Mouse (Mus musculus) midbrain, embryonic 13.5 days (tissue): ENCODE measurements at regions not wholly inside any gene's neighbourhood (a gene's known extent, or its start where the extent isn't known, plus 50 kb on each side); places are given as distances from the start of the nearest gene placed in this dataset.

Experiments used
- ATAC-seq: fragments of 200-750 bp; cut with Nextera tagmentation; 2 replicates; pipeline ENCODE4 v1.8.0; 2017; ENCODE audit warnings: mild to moderate bottlenecking, moderate TSS enrichment, moderate library complexity
- H3K27ac ChIP-seq: fragments of 300-500 bp; sonication (generic); 2 replicates; pipeline ENCODE4 v1.5.1; 2015; ENCODE audit warnings: inconsistent platforms, mild to moderate bottlenecking, moderate library complexity
- H3K27me3 ChIP-seq: fragments of 300-500 bp; sonication (generic); 2 replicates; pipeline ENCODE4 v1.6.1; 2015; ENCODE audit warnings: mild to moderate bottlenecking, inconsistent platforms
- H3K36me3 ChIP-seq: fragments of 300-500 bp; sonication (generic); 2 replicates; pipeline ENCODE4 v1.6.1; 2015; ENCODE audit warnings: mild to moderate bottlenecking, inconsistent platforms
- H3K4me1 ChIP-seq: fragments of 300-500 bp; sonication (generic); replicated peaks from 2 replicates; pipeline ENCODE4 v1.6.1; 2015; ENCODE audit warnings: inconsistent platforms
- H3K4me2 ChIP-seq: fragments of 300-500 bp; sonication (generic); replicated peaks from 2 replicates; pipeline ENCODE4 v1.6.1; 2015; ENCODE audit warnings: moderate library complexity, mild to moderate bottlenecking, inconsistent platforms
- H3K4me3 ChIP-seq: fragments of 300-500 bp; sonication (generic); replicated peaks from 2 replicates; pipeline ENCODE4 v1.5.1; 2015; ENCODE audit warnings: mild to moderate bottlenecking, inconsistent platforms
- H3K9ac ChIP-seq: fragments of 300-500 bp; sonication (generic); replicated peaks from 2 replicates; pipeline ENCODE4 v1.6.1; 2015; ENCODE audit warnings: mild to moderate bottlenecking, inconsistent platforms
- H3K9me3 ChIP-seq: fragments of 300-500 bp; sonication (generic); 2 replicates; pipeline ENCODE4 v1.6.1; 2016; ENCODE audit warnings: mild to moderate bottlenecking, inconsistent platforms
- WGBS: fragments of 180-500 bp; shearing (Covaris S2); methylation state at CpG from one replicate; pipeline ENCODE4 v1.1.7; 2015; 5-methylcytosine and 5-hydroxymethylcytosine counted together

GRCm38 (mm10) chr12:30510861-30511260, 73.4 kb upstream of the Tmem18 start:
- Histone ChIP-seq H3K9me3 (no peaks in the 10 kb centered on the region), H3K4me2 (no peak overlapping the region), H3K4me1 (no peaks in the 10 kb centered on the region), H3K36me3 (no peaks in the 10 kb centered on the region), H3K9ac (no peak overlapping the region), H3K27me3 (no peaks in the 10 kb centered on the region), H3K27ac (no peak overlapping the region), H3K4me3 (no peak overlapping the region)
- ATAC-seq: no peak
- 92% methylated on average over 6 of the region's 6 CpGs for WGBS

GRCm38 (mm10) chr12:30483370-30483769, 100.9 kb upstream of the Tmem18 start:
- 51% methylated on average over 5 of the region's 5 CpGs for whole genome bisulfite sequencing
- no peaks in the 10 kb centered on the region for H3K27me3 ChIP-seq
- H3K9me3 ChIP-seq: no peaks in the 10 kb centered on the region
- H3K4me2 ChIP-seq: no peak overlapping the region
- H3K36me3 ChIP-seq: no peaks in the 10 kb centered on the region
- no peak overlapping the region for H3K4me3 ChIP-seq
- ATAC-seq: no peak
- H3K9ac ChIP-seq: no peak overlapping the region
- H3K4me1 ChIP-seq: 0 out of 2 replicates have a peak, but pooled peaks cover 5% of the 10 kb centered on the region
- no peak overlapping the region for H3K27ac ChIP-seq

- H3K9me3 ChIP-seq: no peaks in the 10 kb centered on the region
- no peak overlapping the region for H3K4me2 ChIP-seq
- 0 out of 2 replicates have a peak, but pooled peaks cover 4% of the 10 kb centered on the region for H3K4me1 ChIP-seq
- H3K27ac ChIP-seq: peak overlapping the region; percentile 48
- ATAC-seq: 0 out of 2 replicates have a peak, but pooled peaks have one; percentile 19
- H3K36me3 ChIP-seq: no peaks in the 10 kb centered on the region
- no peak overlapping the region for H3K9ac ChIP-seq
- no peak overlapping the region for H3K4me3 ChIP-seq
- no peaks in the 10 kb centered on the region for H3K27me3 ChIP-seq
- WGBS: 64% methylated on average over 4 of the region's 4 CpGs
These were observed 100.3 kb upstream of the Sntg2 start for GRCm38 (mm10) chr12:30473473-30473815.

- no peak overlapping the region for H3K4me3 ChIP-seq
- 0 out of 2 replicates have a peak, but pooled peaks cover 4% of the 10 kb centered on the region for H3K4me1 ChIP-seq
- peak; percentile 79 for ATAC-seq
- no peak overlapping the region for H3K9ac ChIP-seq
- H3K36me3 ChIP-seq: no peaks in the 10 kb centered on the region
- no peaks in the 10 kb centered on the region for H3K27me3 ChIP-seq
- peak overlapping the region; percentile 48; the same call in 1 of the 2 replicates for H3K27ac ChIP-seq
- 69% methylated on average over 10 of the region's 10 CpGs for WGBS
- no peak overlapping the region for H3K4me2 ChIP-seq
- no peaks in the 10 kb centered on the region for H3K9me3 ChIP-seq
These were observed 99.7 kb upstream of the Sntg2 start for GRCm38 (mm10) chr12:30472743-30473472.

GRCm38 (mm10) chr12:30467186-30467585, 94.0 kb upstream of the Sntg2 start:
- Histone ChIP-seq H3K9ac (no peak overlapping the region), H3K9me3 (no peaks in the 10 kb centered on the region), H3K27me3 (no peaks in the 10 kb centered on the region), H3K27ac (0 out of 2 replicates have a peak overlapping the region, but pooled peaks have one; percentile 36), H3K4me3 (no peak overlapping the region), H3K4me2 (no peak overlapping the region), H3K4me1 (peaks cover 10% of the 10 kb centered on the region), H3K36me3 (no peaks in the 10 kb centered on the region)
- 0 out of 2 replicates have a peak, but pooled peaks have one; percentile 45 for ATAC-seq
- WGBS: 51% methylated on average over 7 of the region's 7 CpGs

- H3K9ac ChIP-seq: no peak overlapping the region
- no peak for ATAC-seq
These were observed 77.4 kb upstream of the Sntg2 start for GRCm38 (mm10) chr12:30450614-30451013.

GRCm38 (mm10) chr12:30434892-30435291, 61.7 kb upstream of the Sntg2 start:
- no peak for ATAC-seq
- Histone ChIP-seq H3K9ac (no peak overlapping the region), H3K36me3 (no peaks in the 10 kb centered on the region), H3K4me3 (no peak overlapping the region), H3K4me2 (no peak overlapping the region), H3K27me3 (no peaks in the 10 kb centered on the region), H3K27ac (no peak overlapping the region), H3K4me1 (no peaks in the 10 kb centered on the region), H3K9me3 (no peaks in the 10 kb centered on the region)
- WGBS: 74% methylated on average over 8 of the region's 8 CpGs

More at GRCm38 (mm10) chr12:30450614-30451013, 77.4 kb upstream of the Sntg2 start:
- no peak overlapping the region for H3K27ac ChIP-seq
- H3K36me3 ChIP-seq: no peaks in the 10 kb centered on the region
- no peaks in the 10 kb centered on the region for H3K27me3 ChIP-seq
- no peaks in the 10 kb centered on the region for H3K4me1 ChIP-seq
- no peaks in the 10 kb centered on the region for H3K9me3 ChIP-seq
- no peak overlapping the region for H3K4me2 ChIP-seq
- no peak overlapping the region for H3K4me3 ChIP-seq

GRCm38 (mm10) chr12:30432861-30433260, 59.7 kb upstream of the Sntg2 start:
- no peaks in the 10 kb centered on the region for H3K36me3 ChIP-seq
- no peak overlapping the region for H3K9ac ChIP-seq
- no peak overlapping the region for H3K4me3 ChIP-seq
- 90% methylated on average over 5 of the region's 5 CpGs for WGBS
- H3K9me3 ChIP-seq: no peaks in the 10 kb centered on the region
- H3K4me2 ChIP-seq: no peak overlapping the region
- H3K27ac ChIP-seq: no peak overlapping the region
- H3K4me1 ChIP-seq: no peaks in the 10 kb centered on the region
- H3K27me3 ChIP-seq: no peaks in the 10 kb centered on the region
- no peak for ATAC-seq

GRCm38 (mm10) chr12:30430641-30431040, 57.5 kb upstream of the Sntg2 start:
- Histone ChIP-seq H3K36me3 (no peaks in the 10 kb centered on the region), H3K27me3 (no peaks in the 10 kb centered on the region), H3K4me3 (no peak overlapping the region), H3K27ac (no peak overlapping the region), H3K4me1 (no peaks in the 10 kb centered on the region), H3K9ac (no peak overlapping the region), H3K9me3 (no peaks in the 10 kb centered on the region), H3K4me2 (no peak overlapping the region)
- ATAC-seq: no peak
- WGBS: 85% methylated on average over 3 of the region's 3 CpGs

GRCm38 (mm10) chr12:30425301-30425700, 52.1 kb upstream of the Sntg2 start:
- 82% methylated on average over 2 of the region's 2 CpGs for WGBS
- Histone ChIP-seq H3K4me2 (no peak overlapping the region), H3K4me1 (no peaks in the 10 kb centered on the region), H3K36me3 (no peaks in the 10 kb centered on the region), H3K27ac (no peak overlapping the region), H3K27me3 (no peaks in the 10 kb centered on the region), H3K4me3 (no peak overlapping the region), H3K9me3 (no peaks in the 10 kb centered on the region), H3K9ac (no peak overlapping the region)
- no peak for ATAC-seq
